Mouse (Mus musculus): ENCODE measurements around the gene Tdrd5. TPM values are rescaled to one million over a fixed set of nuclear protein-coding genes. Genes with fewer than 3 reads are reported as not detected.

The Tdrd5 gene
- not detected for total RNA-seq (2023)

GRCm38 (mm10) chr1:156302911-156303749 lies at the start of gene Tdrd5:
Gene Tdrd5 (minus strand): TSS chr1:156303664.

GRCm38 (mm10) chr1:156310630-156311029 lies 7.2 kb upstream of the Tdrd5 start, which contains the start of gene Nphs2:
Gene Nphs2 (plus strand): TSS chr1:156310727.

Other genes starting within 250 kb of the Tdrd5 start
- gene Fam163a, start 98.6 kb downstream of the Tdrd5 start, total RNA-seq (2023), result not detected
- not detected for gene Nphs2, start 7.1 kb upstream of the Tdrd5 start, total RNA-seq (2023)
- 1,000 to 10,000 TPM; 1,169 to 1,204 TPM for gene Gm2000, start 62.4 kb upstream of the Tdrd5 start, total RNA-seq (2023)
- gene Axdnd1, start 117.5 kb upstream of the Tdrd5 start, total RNA-seq (2023), result under 1 TPM in 1 of 2 experiments, not detected in 1; 0.96 TPM
- gene Soat1, start 170.7 kb upstream of the Tdrd5 start, total RNA-seq (2023), result 10 to 100 TPM; 81.4 to 87.0 TPM
- 10 to 100 TPM; 29.7 to 42.8 TPM for gene Gm10031, start 220.3 kb upstream of the Tdrd5 start, total RNA-seq (2023)

Data from B cell, adult 67 days (primary cell).